Mouse (Mus musculus): ENCODE measurements around the gene Ndufs2. TPM values are rescaled to one million over a fixed set of nuclear protein-coding genes. Genes with fewer than 3 reads are reported as not detected.

Ndufs2 gene
- polyA plus RNA-seq, 1 experiment from 2014 or later, result 213 TPM

DNA sequence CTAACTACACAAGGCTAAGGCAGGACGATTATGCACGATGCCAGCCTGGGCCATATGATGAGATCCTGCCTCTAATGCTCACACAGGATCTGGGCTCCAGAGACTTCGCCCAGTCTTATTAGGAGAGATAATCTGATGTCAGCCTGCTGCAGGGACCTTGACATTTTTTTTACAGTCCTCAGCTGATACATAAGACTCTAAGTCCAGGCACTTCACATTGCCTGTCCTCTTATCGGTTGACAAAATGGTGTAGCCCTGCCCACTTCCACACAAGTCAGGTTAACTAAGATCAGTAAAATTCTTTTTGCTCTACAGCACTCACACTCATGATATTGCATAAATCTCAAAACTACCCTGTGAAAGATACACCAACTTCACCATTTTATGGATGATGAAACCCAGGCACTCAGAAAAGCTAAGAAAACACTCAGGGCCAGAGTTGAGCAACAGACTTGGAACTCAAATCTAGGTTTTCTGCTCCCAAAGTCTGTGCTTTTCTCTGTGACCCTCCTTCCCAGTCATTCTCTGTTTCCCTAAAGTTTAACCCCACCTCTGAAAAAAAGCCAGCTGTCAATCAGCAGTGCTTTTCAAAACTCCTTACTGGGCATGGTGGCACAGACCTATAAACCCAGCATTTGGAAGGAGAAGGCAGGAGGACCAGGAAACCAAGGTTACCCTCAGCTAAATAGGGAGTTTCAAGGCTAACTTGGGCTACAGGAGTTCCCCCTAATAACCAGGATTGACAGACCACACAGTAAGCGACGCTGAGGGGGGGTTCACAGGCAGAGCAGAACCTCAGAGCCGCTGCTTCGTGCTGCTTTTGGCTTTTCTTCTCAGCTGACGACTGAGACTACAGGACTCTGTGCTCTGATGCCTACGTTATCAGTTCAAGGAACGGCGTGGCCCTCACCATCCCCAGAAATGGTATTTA is 18.1 kb downstream of the Ndufs2 start:
- Histone ChIP-seq H3K4me2 (no peak overlapping the region), H3K9me3 (no peaks in the 10 kb centered on the region), H3K4me3 (replicated peaks) (no peak overlapping the region), H3K36me3 (replicated peaks) (peaks cover 48% of the 10 kb centered on the region), H3K27me3 (no peaks in the 10 kb centered on the region), H3K9ac (no peak overlapping the region), H3K27ac (no peak overlapping the region), H3K4me1 (peaks cover 6% of the 10 kb centered on the region; the same call in 1 of the 2 replicates)
- 92% methylated on average over 12 of the region's 12 CpGs for WGBS
- ATAC-seq (ENCODE audit: low FRiP score), result no peak

DNA sequence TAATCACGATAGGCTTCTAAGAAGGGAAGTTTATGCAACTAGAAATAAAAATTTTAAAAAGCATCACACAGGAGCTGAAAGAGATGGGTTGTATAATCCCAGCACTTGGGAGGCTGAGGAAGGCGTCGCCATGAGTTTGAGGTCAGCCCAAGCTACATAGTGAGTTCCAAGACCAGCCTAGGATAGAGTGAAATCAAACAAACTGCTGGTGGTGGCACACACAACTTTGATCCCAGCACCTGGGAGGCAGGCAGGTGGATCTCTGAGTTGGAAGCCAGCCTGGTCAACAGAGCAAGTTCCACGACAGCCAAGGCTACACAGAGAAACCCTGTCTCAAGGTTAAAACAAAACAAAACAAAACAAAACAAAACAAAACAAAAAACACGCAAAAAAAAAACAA is 18.8 kb downstream of the Ndufs2 start:
- H3K4me2 ChIP-seq, result no peak overlapping the region
- H3K27me3 ChIP-seq, result no peaks in the 10 kb centered on the region
- no peak overlapping the region for H3K4me3 ChIP-seq (replicated peaks)
- peaks cover 6% of the 10 kb centered on the region; the same call in 1 of the 2 replicates for H3K4me1 ChIP-seq
- no peak for ATAC-seq (ENCODE audit: low FRiP score)
- H3K36me3 ChIP-seq (replicated peaks), result peaks cover 41% of the 10 kb centered on the region
- H3K9ac ChIP-seq, result no peak overlapping the region
- 84% methylated on average over 5 of the region's 5 CpGs for WGBS
- H3K27ac ChIP-seq, result no peak overlapping the region
- H3K9me3 ChIP-seq, result no peaks in the 10 kb centered on the region

DNA sequence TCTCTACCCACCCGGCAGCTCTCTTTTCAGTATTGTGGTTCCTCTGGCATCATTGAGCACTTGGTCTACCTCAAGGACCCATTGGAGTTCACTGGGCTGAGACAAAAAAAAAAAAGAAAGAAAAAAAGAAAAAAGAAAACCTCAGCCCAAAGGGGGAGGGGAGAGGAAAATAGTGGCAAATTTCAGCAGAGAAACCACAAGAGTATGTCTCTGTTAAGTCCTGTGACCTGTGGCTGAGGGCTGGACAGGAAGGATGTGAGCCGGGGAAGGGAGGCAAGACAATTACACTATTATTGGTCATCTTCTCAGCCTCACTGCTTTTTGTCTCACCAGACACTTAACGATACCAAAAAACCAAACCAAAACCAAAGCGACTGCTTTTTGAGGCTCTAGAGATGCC is 19.3 kb downstream of the Ndufs2 start:
- no peak overlapping the region for H3K4me3 ChIP-seq (replicated peaks)
- H3K4me1 ChIP-seq, result peaks cover 6% of the 10 kb centered on the region; the same call in 1 of the 2 replicates
- no peaks in the 10 kb centered on the region for H3K9me3 ChIP-seq
- H3K27ac ChIP-seq, result no peak overlapping the region
- 72% methylated on average over 4 of the region's 4 CpGs for WGBS
- H3K27me3 ChIP-seq, result no peaks in the 10 kb centered on the region
- H3K36me3 ChIP-seq (replicated peaks), result peaks cover 36% of the 10 kb centered on the region
- ATAC-seq (ENCODE audit: low FRiP score), result no peak
- H3K9ac ChIP-seq, result no peak overlapping the region
- no peak overlapping the region for H3K4me2 ChIP-seq

DNA sequence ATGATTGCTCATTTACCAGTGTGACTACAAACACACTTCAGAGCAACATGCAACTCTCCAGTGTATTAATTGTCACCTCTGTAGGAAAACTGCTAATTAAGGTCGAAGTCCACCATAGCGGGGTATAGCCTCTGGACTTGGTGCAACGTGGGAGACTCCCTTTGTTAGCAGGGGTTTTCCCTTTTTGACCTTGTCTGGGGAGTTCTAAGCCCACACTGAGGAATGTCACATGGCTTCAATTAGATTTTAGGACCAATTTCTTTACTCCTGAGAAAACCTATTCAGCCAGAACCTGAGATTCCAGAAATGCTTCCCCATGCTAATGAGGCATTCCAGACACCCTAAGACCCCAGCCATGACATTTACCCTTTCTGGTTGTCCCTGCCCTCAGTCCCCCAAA is 21.0 kb downstream of the Ndufs2 start:
- 29% methylated on average over 3 of the region's 3 CpGs for WGBS
- ATAC-seq (ENCODE audit: low FRiP score), result no peak
- H3K4me2 ChIP-seq, result no peak overlapping the region
- H3K9me3 ChIP-seq, result no peaks in the 10 kb centered on the region
- H3K4me1 ChIP-seq, result peaks cover 6% of the 10 kb centered on the region; the same call in 1 of the 2 replicates
- H3K4me3 ChIP-seq (replicated peaks), result no peak overlapping the region
- H3K36me3 ChIP-seq (replicated peaks), result peaks cover 21% of the 10 kb centered on the region
- H3K27ac ChIP-seq, result no peak overlapping the region
- no peak overlapping the region for H3K9ac ChIP-seq
- H3K27me3 ChIP-seq, result no peaks in the 10 kb centered on the region

DNA sequence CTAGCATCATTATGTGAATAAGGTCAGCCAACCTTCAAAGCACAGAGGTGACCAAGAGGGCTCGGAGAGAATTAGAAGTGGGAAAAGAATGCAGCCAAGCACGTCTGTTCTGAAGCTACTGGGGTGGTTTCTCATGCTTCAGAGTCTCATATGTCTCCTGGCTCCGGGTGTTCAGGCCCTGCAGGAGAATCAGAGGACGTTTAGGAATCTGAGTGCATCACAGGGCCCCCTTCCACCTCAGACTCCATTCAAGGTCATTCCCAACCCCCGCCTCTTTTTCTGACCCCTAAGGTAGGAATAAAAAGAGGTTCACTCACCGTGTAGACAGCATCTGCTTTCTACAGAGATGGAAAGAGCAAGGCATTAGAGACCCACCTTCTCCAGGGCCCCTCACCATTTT is 21.4 kb downstream of the Ndufs2 start:
- no peak for ATAC-seq (ENCODE audit: low FRiP score)
- Histone ChIP-seq H3K4me3 (replicated peaks) (no peak overlapping the region), H3K9me3 (no peaks in the 10 kb centered on the region), H3K27ac (no peak overlapping the region), H3K4me2 (no peak overlapping the region), H3K27me3 (no peaks in the 10 kb centered on the region), H3K4me1 (peaks cover 6% of the 10 kb centered on the region; the same call in 1 of the 2 replicates), H3K36me3 (replicated peaks) (peaks cover 16% of the 10 kb centered on the region), H3K9ac (no peak overlapping the region)
- 39% methylated on average over 6 of the region's 6 CpGs for WGBS

DNA sequence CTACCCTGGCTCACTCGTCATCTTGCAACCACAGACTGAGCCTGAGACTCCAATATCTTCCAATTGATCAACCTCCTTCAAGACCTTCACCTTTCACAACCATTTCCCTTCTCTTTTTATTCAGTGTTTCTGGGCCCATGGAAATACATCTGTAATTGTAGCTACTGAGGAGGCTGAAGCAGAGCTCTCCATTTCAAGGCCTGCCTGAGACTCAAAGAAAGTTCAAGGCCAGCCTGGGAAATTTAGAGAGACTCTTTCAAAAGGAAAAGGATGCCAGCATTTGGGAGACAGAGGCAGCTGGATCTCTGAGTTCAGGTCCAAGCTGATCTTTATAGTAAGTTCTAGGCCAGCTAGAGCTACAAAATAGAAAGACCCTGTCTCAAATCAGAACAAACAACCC is 23.3 kb downstream of the Ndufs2 start:
- no peak for ATAC-seq (ENCODE audit: low FRiP score)
- Histone ChIP-seq H3K4me3 (replicated peaks) (no peak overlapping the region), H3K27ac (no peak overlapping the region), H3K9me3 (no peaks in the 10 kb centered on the region), H3K4me2 (no peak overlapping the region), H3K9ac (no peak overlapping the region), H3K4me1 (peaks cover 7% of the 10 kb centered on the region), H3K27me3 (no peaks in the 10 kb centered on the region), H3K36me3 (replicated peaks) (no peaks in the 10 kb centered on the region)
- 95% methylated on average over 1 of the region's 1 CpGs for WGBS

DNA sequence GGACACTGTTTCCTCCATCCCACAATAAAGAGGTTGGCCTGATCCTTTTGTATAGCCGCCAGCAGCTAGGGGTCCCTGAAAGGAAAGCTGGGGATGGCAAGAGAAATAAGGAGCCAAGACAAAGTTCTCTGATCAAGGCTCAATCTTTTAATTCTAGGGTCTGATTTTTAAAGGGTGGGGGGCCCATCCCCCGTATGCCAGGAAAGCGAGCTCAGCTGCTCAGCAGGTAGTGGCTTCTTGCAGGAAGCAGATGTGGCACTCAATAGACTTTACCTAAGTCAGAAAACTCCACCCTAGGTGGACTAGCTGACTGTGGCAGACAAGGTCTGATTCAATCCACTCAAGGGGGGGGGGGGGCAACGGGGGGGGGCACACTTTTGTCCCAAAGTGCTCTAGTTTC is 24.4 kb downstream of the Ndufs2 start:
- WGBS, result 38% methylated on average over 4 of the region's 4 CpGs
- Histone ChIP-seq H3K27ac (no peak overlapping the region), H3K4me2 (no peak overlapping the region), H3K36me3 (replicated peaks) (no peaks in the 10 kb centered on the region), H3K4me3 (replicated peaks) (no peak overlapping the region), H3K9me3 (no peaks in the 10 kb centered on the region), H3K27me3 (no peaks in the 10 kb centered on the region), H3K4me1 (peaks cover 9% of the 10 kb centered on the region), H3K9ac (no peak overlapping the region)
- no peak for ATAC-seq (ENCODE audit: low FRiP score)

DNA sequence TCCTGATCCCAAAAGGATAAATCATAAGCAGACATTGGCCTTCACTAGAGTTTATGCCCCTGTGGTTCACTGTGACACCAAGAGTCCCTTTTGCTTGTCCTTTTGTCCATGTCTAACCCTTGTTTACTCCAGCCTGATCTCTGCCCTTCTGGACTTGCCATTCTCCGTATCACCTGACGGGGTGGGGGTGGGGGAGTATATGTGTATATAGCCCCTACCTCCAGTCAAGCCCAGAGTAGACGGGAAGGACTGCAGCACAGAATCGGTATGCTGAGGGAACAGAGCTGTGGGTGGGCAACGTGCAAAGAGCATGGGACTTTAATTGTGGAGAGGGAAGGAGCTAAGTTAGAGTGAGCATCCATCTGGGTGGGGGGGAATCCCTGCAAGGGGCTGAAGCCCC is 26.3 kb downstream of the Ndufs2 start, which contains the start of gene Apoa2:
Gene Apoa2 (plus strand): TSS at position 198 of the 400 bp plus-strand sequence.
- no peaks in the 10 kb centered on the region for H3K27me3 ChIP-seq
- peaks cover 6% of the 10 kb centered on the region for H3K36me3 ChIP-seq (replicated peaks)
- H3K4me3 ChIP-seq (replicated peaks), result no peak within 1 kb of the TSS
- no peak within 1 kb of the TSS for H3K9ac ChIP-seq
- no peak within 1 kb of the TSS for H3K27ac ChIP-seq
- 82% methylated on average over 5 of the region's 5 CpGs for WGBS
- H3K9me3 ChIP-seq, result no peaks in the 10 kb centered on the region
- no peak for ATAC-seq (ENCODE audit: low FRiP score)
- H3K4me2 ChIP-seq, result no peak within 1 kb of the TSS
- H3K4me1 ChIP-seq, result peaks cover 18% of the 10 kb centered on the region

DNA sequence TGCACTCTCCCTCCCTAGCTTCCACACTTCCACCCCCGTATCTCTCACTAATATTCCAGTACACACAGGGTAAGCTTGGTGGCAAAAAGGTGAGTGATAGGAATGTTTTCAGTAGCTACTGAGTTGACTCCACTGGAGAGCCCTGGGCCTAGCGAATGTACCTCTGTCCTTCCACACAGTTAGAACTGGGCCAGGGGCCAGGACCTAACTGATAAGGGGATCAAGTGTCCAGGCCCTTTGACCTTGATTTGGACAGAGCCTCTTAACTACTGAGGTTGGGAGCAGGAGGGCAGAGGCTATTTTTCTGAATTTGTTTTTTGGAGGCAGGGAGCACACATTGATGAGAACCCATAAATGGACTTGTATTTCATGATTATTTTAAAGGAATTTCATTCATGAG is 27.4 kb downstream of the Ndufs2 start:
- Histone ChIP-seq H3K27me3 (no peaks in the 10 kb centered on the region), H3K27ac (no peak overlapping the region), H3K36me3 (replicated peaks) (peaks cover 14% of the 10 kb centered on the region), H3K9me3 (no peaks in the 10 kb centered on the region), H3K4me1 (peaks cover 13% of the 10 kb centered on the region), H3K9ac (no peak overlapping the region), H3K4me3 (replicated peaks) (no peak overlapping the region), H3K4me2 (no peak overlapping the region)
- no peak for ATAC-seq (ENCODE audit: low FRiP score)
- 90% methylated on average over 2 of the region's 2 CpGs for WGBS

DNA sequence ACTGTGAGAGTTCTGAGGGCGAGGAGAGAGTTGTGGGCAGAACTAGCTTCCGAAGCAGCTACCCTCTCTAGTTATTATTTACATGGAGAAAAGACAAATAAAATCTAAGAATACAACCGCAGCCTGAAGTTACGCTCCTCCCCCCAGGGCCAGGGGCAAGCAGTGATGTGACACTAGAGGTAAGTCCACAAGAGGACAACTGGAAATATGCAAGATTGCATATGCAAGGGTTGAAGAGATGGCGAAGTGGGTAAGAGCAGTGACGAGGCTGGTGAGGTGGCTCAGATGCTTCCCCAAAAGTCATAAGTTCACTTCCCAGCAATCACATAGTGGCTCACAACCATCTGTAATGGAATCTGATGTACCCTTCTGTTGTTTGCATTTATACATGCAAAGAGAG is 28.0 kb downstream of the Ndufs2 start:
- Histone ChIP-seq H3K27me3 (no peaks in the 10 kb centered on the region), H3K4me3 (replicated peaks) (peak overlapping the region; percentile 55), H3K27ac (peak overlapping the region; percentile 85), H3K36me3 (replicated peaks) (peaks cover 20% of the 10 kb centered on the region), H3K9me3 (no peaks in the 10 kb centered on the region), H3K4me1 (peaks cover 13% of the 10 kb centered on the region), H3K9ac (peak overlapping the region; percentile 33; the same call in 1 of the 2 replicates), H3K4me2 (peak overlapping the region; percentile 86)
- ATAC-seq (ENCODE audit: low FRiP score), result no peak
- 82% methylated on average over 6 of the region's 6 CpGs for WGBS

DNA sequence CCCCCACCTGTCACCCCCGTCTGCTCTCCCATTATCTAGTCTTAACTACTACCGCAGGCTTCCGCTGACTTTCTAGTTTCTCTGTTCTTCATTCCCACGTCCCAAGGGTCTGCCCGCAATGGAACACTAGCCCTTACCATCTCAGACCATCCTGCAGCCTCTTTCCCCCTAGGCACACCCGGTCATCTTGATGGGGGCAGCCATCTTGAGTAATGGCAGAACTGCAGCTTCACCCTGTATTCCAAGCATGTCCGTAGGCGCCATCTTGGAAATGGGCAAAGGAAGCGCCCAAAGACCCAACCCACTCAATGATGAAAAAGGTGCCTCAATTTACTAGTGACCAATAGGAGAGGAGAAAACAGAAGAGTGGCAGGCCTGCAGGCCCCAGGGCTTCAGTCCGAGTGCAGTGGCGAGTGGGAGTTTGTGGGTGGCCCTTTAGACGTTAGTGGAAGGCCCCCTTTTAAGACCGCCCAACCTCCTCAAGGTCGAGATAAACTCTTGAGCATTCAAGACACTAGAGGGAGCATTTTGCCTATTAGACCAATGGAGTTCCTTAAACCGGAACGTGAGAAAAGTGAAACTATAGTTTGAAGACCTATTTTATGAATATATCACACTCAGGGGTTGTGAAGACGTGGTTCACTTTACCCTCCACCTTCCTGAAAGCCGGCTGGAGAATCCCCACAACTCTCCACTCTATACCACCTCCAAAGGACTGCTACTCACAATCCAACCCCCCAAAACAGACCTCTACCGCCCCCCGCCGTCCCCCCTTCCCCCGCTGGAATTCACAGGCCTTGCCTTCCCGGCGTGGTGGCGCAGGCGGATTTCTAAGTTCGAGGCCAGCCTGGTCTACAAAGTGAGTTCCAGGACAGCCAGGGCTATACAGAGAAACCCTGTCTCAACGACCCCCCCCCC is 28.7 kb downstream of the Ndufs2 start, which contains the start of gene Tomm40l:
Gene Tomm40l (minus strand): TSS at position 277 of the 918 bp plus-strand sequence.
- ATAC-seq (ENCODE audit: low FRiP score), result peak; percentile 98
- WGBS, result 3% methylated on average over 28 of the region's 28 CpGs

More for the DNA sequence above, 28.7 kb downstream of the Ndufs2 start, which contains the start of gene Tomm40l:
- peak within 1 kb of the TSS; percentile 85 for H3K27ac ChIP-seq
- no peaks in the 10 kb centered on the region for H3K9me3 ChIP-seq
- H3K27me3 ChIP-seq, result no peaks in the 10 kb centered on the region
- H3K4me1 ChIP-seq, result peaks cover 13% of the 10 kb centered on the region
- peak within 1 kb of the TSS; percentile 86 for H3K4me2 ChIP-seq
- H3K9ac ChIP-seq, result peak within 1 kb of the TSS; percentile 61
- peak within 1 kb of the TSS; percentile 55 for H3K4me3 ChIP-seq (replicated peaks)
- H3K36me3 ChIP-seq (replicated peaks), result peaks cover 23% of the 10 kb centered on the region

Data from forebrain, embryonic 12.5 days (tissue).